Mouse (Mus musculus) thymus, adult 2 months (tissue): ENCODE data around the gene Tigar. TPM values are rescaled to one million over a fixed set of nuclear protein-coding genes. Genes with fewer than 3 reads are reported as not detected.

ENCODE experiments used
- DNase-seq: peaks from one replicate; pipeline ENCODE4 v3.0.0; 2021
- H3K27ac ChIP-seq: fragments of 200-500 bp; 2 replicates; pipeline ENCODE4 v1.5.1; 2012; ENCODE audit warnings: low read length, control low read depth; ENCODE audit not compliant: control insufficient read depth, insufficient read depth
- H3K27me3 ChIP-seq: fragments of 200-500 bp; 2 replicates; pipeline ENCODE4 v1.6.1; 2012; ENCODE audit warnings: mild to moderate bottlenecking, low read length, moderate library complexity, mixed read lengths; ENCODE audit not compliant: control insufficient read depth, insufficient read depth
- H3K36me3 ChIP-seq: fragments of 200-500 bp; 2 replicates; pipeline ENCODE4 v1.6.1; 2012; ENCODE audit warnings: mild to moderate bottlenecking, low read length, moderate library complexity; ENCODE audit not compliant: control insufficient read depth, insufficient read depth
- H3K4me1 ChIP-seq: fragments of 200-500 bp; replicated peaks from 2 replicates; pipeline ENCODE4 v1.6.1; 2012; ENCODE audit warnings: low read length; ENCODE audit not compliant: control insufficient read depth, insufficient read depth
- H3K4me3 ChIP-seq: fragments of 200-500 bp; 2 replicates; pipeline ENCODE4 v1.5.1; 2012; ENCODE audit warnings: mild to moderate bottlenecking, low read length, control low read depth, moderate library complexity; ENCODE audit not compliant: control insufficient read depth, insufficient read depth
- CTCF ChIP-seq: fragments of 200-500 bp; IDR thresholded peaks from 2 replicates; pipeline ENCODE4 v1.5.1; 2012; ENCODE audit warnings: mild to moderate bottlenecking, control low read depth, low read length, moderate library complexity, borderline replicate concordance; ENCODE audit not compliant: control insufficient read depth, poor library complexity, insufficient read depth; ENCODE audit errors: extremely low read depth
- POLR2A ChIP-seq: fragments of 200-500 bp; IDR thresholded peaks from 2 replicates; pipeline ENCODE4 v1.6.1; 2012; ENCODE audit warnings: mild to moderate bottlenecking, low read length, control low read depth, moderate library complexity; ENCODE audit not compliant: control insufficient read depth, poor library complexity, insufficient read depth; ENCODE audit errors: extremely low read depth
- WGBS: fragments of 180-500 bp; shearing (Covaris S2); methylation state at CpG from one replicate; pipeline ENCODE4 v1.1.7; 2018; 5-methylcytosine and 5-hydroxymethylcytosine counted together
- polyA plus RNA-seq: library from polyadenylated mRNA; depleted of rRNA; stranded (reverse); fragments of >200 nt; gene quantifications from 2 replicates; pipeline ENCODE4 v1.2.3, GENCODE M21; 2012

Tigar gene
- polyA plus RNA-seq, 1 experiment: 2.4 TPM

DNA sequence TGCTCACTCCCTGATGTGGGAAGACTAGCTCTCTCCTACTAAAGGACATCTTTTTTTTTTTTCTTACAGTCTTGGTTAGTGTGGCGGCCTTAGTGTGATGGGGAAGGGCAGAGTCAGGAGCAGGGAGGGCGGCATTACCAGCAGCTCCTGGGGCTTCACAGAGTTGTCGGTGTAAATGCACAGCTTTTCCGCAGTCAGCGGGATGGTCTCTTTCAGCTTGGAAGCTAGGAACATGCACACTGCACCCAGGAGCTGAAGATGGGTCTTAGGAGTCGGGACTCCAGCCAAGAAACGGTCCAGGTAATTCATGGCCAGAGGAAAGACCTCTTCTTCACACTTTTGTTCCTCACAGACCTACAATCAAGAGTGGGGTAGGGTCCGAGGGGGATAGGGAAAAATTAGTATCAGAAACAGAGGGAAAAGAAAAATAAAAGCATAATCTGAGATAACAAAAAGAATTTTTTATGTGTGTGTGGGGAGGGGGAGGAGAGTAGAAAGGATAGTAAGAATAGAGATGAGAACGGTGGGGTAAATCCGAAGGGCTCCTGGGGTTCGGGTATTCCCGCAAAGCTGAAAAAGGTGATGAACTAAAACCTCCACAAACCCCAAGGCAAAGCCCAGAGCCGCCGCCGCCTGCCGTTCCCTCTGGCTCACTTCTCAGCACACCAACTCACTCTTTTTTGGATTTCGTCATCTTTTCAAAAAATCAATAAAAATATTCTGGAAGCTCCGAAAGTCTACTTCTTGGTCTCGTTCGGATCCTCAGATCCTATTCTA lies 39.4 kb upstream of the Tigar start:
- Histone ChIP-seq H3K4me3 (peak overlapping the region; percentile 76), H3K27me3 (peaks cover 7% of the 10 kb centered on the region; the same call in 1 of the 2 replicates), H3K36me3 (no peaks in the 10 kb centered on the region), H3K27ac (peak overlapping the region; percentile 75; the same call in 1 of the 2 replicates), H3K4me1 (peaks cover 32% of the 10 kb centered on the region)
- no peak for DNase-seq
- no peak for TF ChIP-seq POLR2A
- no peak for TF ChIP-seq CTCF
- WGBS: 25% methylated on average over 20 of the region's 20 CpGs

DNA sequence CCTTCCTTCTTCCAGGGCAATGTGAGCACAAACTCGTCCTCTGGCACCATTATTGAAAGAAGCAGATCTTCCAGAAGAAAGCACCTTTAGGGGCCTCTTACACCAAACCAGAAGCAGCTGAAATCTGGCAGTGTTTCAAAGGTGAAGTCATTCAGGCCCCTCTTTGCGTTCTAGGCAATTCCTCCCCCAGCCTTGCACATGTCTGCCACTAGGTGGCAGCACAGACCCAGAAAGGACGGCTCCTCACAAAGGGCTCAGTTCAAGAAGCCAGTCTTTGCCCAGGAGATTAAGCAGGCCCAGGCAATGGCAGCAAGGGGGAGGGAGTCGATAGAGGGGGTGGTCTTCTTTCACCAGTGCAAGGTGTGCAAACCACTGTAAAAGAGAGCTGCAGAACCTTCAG lies 38.3 kb upstream of the Tigar start:
- Histone ChIP-seq H3K27me3 (peaks cover 7% of the 10 kb centered on the region; the same call in 1 of the 2 replicates), H3K4me3 (no peak overlapping the region), H3K36me3 (no peaks in the 10 kb centered on the region), H3K27ac (no peak overlapping the region), H3K4me1 (peaks cover 23% of the 10 kb centered on the region)
- TF ChIP-seq CTCF: peak; percentile 90
- no peak for TF ChIP-seq POLR2A
- WGBS: under 1% methylated on average over 4 of the region's 4 CpGs
- peak; percentile 82 for DNase-seq

DNA sequence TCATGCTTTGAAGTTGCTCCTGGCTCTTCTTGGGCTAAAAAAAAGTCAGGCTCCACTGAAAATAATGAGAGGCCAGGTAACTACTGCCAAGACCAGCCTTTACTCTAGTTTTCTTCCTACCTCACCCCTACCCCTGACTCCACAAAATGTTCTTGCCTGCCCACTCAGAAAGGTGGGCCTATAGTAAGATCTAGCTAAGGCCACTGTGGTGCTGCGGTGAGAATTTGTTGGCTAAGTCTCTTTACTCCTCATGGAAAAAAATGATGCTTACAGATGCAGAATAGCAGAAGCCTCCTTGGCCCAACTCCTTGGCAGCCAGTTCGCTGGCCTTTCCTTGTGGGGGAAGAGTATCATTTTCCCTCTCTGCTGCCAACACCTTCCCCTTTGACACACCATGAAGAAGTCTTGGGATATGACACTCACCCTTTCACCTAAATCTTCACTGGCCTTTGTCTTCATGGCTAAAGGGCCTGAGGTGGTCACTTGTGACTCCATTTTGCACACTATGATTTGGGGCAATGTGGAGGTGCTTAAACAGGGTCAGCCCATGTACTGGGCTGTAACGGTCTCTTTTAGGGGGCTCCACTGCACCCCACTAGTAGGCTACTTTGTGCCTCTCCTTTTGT lies 37.1 kb upstream of the Tigar start:
- H3K4me1 ChIP-seq: peaks cover 14% of the 10 kb centered on the region
- H3K27ac ChIP-seq: no peak overlapping the region
- no peaks in the 10 kb centered on the region for H3K36me3 ChIP-seq
- H3K4me3 ChIP-seq: no peak overlapping the region
- 94% methylated on average over 3 of the region's 3 CpGs for WGBS
- no peak for DNase-seq
- peaks cover 7% of the 10 kb centered on the region; the same call in 1 of the 2 replicates for H3K27me3 ChIP-seq
- TF ChIP-seq CTCF: no peak
- TF ChIP-seq POLR2A: no peak

DNA sequence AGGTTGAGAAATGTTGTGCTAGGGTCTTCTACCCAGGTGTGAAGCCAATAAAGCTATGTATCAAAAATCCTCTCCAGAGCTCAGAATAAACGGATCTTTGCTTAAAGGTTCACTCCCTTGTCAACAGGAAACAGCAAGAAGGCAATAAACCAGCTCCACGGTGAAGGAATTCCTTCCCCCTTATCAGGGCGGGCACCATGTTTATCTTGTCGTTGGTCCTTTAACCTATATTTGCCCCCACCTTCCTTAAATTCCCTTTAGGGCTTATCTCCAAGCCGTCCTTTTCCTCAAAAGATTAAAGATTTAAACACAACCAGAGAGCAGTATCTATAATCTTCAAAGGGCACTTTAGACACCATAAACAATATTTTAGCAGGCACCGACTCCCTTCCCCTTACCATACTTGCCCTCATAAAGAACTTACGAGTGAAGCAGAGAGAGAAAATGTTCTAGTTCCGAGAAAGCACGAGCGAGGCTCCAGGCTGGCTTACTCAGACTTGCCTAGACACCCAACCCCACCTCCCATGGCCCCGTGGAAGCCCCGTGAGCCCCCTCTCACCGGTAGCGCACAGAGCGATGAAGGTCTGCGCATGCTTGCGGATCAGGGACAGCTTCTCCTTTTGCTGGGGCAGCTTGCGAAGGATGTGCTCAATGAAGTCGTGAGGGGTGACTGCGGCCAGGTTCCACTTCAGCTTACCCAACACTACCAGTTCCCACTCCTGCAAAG lies 36.3 kb upstream of the Tigar start:
- WGBS: 84% methylated on average over 20 of the region's 20 CpGs
- H3K4me3 ChIP-seq: no peak overlapping the region
- no peak for DNase-seq
- peaks cover 7% of the 10 kb centered on the region; the same call in 1 of the 2 replicates for H3K27me3 ChIP-seq
- H3K27ac ChIP-seq: no peak overlapping the region
- no peaks in the 10 kb centered on the region for H3K36me3 ChIP-seq
- TF ChIP-seq CTCF (no peak), POLR2A (no peak)
- peaks cover 12% of the 10 kb centered on the region for H3K4me1 ChIP-seq

DNA sequence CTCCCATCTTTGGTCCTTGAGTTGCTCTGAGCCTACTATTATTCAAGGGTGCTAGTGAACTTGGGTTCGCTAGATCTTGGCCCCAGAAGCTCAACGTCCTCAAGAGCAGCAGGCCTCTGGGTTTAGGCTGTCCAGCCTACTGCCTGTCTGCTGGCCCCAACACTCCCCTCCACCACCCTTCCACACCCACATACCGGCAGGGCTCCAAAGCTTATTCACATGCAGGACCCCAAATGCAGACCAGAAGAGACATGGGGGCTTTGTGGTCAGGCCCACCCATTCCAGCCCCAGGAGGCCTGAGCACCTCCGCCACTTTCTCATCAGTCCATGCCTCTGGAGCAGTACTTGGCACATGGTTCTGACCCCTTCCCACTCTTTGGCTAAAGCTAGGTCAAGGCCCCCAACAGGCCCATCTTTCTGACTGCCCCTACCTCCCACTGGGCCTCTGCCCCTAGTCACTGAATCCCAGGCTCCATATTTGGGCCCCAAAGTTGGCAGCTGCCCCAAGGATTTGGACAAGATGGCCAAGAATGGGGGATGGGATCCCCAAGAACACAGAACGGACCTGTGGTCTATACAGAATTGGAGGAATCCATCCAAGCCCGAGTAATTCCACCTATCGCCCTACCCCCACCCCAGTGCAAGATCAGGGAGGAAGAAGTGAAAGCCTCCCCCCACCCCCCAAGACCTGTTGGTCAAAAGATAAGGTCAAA lies 34.4 kb upstream of the Tigar start:
- H3K4me3 ChIP-seq: no peak overlapping the region
- DNase-seq: no peak
- no peaks in the 10 kb centered on the region for H3K36me3 ChIP-seq
- peaks cover 2% of the 10 kb centered on the region; the same call in 1 of the 2 replicates for H3K27me3 ChIP-seq
- 89% methylated on average over 7 of the region's 7 CpGs for WGBS
- no peaks in the 10 kb centered on the region; the same call in 1 of the 2 replicates for H3K4me1 ChIP-seq
- TF ChIP-seq POLR2A: no peak
- no peak for TF ChIP-seq CTCF
- no peak overlapping the region for H3K27ac ChIP-seq

DNA sequence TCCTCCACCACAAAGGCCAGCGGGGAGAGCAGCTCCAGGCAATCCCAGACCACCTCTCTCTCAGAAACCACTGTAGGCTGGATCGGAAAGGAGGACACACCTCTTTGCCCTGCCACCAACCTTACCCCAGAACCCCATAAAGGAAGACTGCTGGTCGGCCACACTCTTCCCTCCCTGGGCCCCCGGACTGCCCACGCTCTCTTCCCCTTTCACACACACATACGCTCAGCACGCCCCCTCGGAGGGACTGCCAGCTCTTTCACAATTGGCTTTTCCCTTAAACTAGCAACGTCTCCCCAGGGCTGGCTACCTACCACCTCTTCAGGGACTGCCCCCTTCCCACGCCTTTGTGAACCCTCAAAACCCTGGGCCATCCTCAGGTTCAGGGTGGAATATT lies 33.8 kb upstream of the Tigar start:
- no peak for DNase-seq
- H3K36me3 ChIP-seq: no peaks in the 10 kb centered on the region
- no peak overlapping the region for H3K27ac ChIP-seq
- H3K4me1 ChIP-seq: no peaks in the 10 kb centered on the region; the same call in 1 of the 2 replicates
- no peak overlapping the region for H3K4me3 ChIP-seq
- H3K27me3 ChIP-seq: no peaks in the 10 kb centered on the region
- TF ChIP-seq POLR2A (no peak), CTCF (no peak)
- 60% methylated on average over 10 of the region's 10 CpGs for WGBS
